Mouse (Mus musculus) layer of hippocampus, adult 8-10 months (tissue): Measurements from ENCODE around the gene Gphn. TPM values are rescaled to one million over a fixed set of nuclear protein-coding genes. Genes with fewer than 3 reads are reported as not detected.

Source experiments
- DNase-seq, 2 experiments: peaks; one replicate each; pipeline ENCODE4 v3.0.0; 2022; ENCODE audit warnings: low spot score in 2 of 2
- total RNA-seq, 4 experiments: library from RNA; stranded (reverse); gene quantifications; 2 replicates each; pipeline ENCODE4 v1.2.4; 2022

Gene Gphn
- total RNA-seq, 4 experiments from 2014 or later = 58.3 to 68.6 (median 67.5) TPM

DNA sequence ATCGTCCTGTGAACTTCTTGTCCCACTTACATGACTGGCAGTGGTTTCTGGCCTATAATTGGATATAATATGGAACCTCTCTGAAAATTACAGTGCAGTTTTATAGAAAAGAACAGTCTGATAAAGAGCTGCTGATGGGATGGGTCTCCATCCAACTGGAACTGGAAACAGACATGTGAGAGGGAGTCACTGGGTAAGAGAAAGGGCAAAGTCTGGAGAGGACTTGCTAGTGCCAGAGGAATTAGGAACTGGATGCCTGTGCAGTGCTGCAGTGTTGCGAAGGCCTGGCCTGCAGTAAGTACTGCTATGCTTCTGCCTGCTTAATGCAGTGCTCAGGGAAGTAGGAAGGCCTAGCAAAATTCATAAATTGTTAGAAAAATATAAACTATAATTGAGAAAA is 467.1 kb downstream of the Gphn start:
- DNase-seq = no peak

GRCm38 (mm10) chr12:78717783-78718182 is 491.6 kb downstream of the Gphn start:
- DNase-seq = no peak

- DNase-seq = no peak
Measured at GRCm38 (mm10) chr12:78727723-78728122, 501.5 kb downstream of the Gphn start.

Other genes starting within 250 kb of the Gphn start
- gene Gm6657, start 32.1 kb upstream of the Gphn start, total RNA-seq = not detected